Mouse (Mus musculus): Measurements from ENCODE around the gene Rps15.

DNA sequence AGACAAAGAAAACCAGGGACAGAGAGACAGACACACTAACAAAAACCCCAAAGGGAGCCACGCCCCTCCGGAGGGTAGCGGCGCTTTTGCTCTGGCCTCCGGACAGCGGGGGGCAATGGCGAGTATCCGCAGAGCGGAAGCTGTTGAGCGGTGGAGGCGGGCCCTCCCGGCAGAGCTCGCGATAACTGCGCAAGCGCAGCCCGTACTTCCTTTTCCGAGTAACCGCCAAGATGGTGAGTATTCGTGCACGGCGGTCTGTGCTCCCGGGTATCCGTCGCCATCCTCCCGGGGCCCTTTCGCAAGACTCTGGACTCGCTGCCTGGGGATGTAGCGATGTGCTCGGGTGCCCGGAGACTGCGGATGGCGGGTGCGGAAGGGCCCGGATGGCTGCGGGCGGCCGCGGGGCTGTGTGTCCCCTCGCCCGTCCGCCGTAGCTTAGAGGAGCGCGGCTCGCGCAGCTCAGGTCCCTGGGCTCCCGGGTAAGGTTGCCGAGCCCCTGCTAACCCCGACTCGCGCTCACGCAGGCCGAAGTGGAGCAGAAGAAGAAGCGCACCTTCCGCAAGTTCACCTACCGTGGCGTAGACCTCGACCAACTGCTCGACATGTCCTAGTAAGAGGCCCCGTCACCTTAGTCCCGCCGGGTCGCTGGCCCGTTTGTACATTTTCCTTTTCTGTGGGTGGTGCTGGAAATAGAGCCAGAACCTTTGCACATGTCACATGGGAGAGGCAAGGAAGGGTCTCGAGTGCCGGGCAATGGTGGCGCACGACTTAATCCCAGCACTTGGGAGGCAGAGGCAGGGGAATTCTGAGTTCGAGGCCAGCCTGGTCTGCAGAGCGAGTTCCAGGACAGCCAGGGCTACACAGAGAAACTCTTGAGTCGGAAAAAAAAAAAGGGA lies at the start of gene Rps15:
- no peak; the same call in 1 of the 2 replicates for TF ChIP-seq CTCF (IDR thresholded peaks at IDR 0.05; ENCODE audit: low read depth, low read length)
- TF ChIP-seq POLR2A (IDR thresholded peaks at IDR 0.05; ENCODE audit: borderline replicate concordance, low read depth, low read length) = 0 out of 2 replicates have a peak, but pooled peaks have one; percentile 84
